9 mouse cellular contexts compared by ENCODE assay signal in genomic region chr9:103573994-103574750, GRCm38 (mm10).
A peak's percentile ranks its signal among the peaks of the same experiment; 100 is the strongest.
DNase-seq lines count a peak whose midpoint lies in the region; ATAC-seq lines count a peak whose summit lies in the region.
"Had no signal": no experiment of that assay in that cellular context is flagged by ENCODE, and none has a peak within 500 bp of the region (broad histone marks: within the 10 kb centered on the region; RNA-seq: fewer than 3 reads in every experiment).

No protein-coding gene starts in this region.

- peaks cover 9% of the 10 kb centered on the region for H3K4me1 ChIP-seq in embryonic facial prominence, embryonic 14.5 days (ENCODE audit: control insufficient read depth, insufficient read depth, low read length)
- H3K4me1 ChIP-seq: liver, embryonic 13.5 days had no signal

- H3K36me3 ChIP-seq in embryonic facial prominence, embryonic 14.5 days (ENCODE audit: control insufficient read depth, insufficient read depth, low read length) = no peaks in the 10 kb centered on the region
- H3K36me3 ChIP-seq: liver, embryonic 13.5 days had no signal

- intact Hi-C loops in heart, postnatal 14 days (cut with DNase I) = no loop called here

- no peaks in the 10 kb centered on the region for H3K9me3 ChIP-seq in embryonic facial prominence, embryonic 14.5 days (ENCODE audit: control insufficient read depth, low read length)
- H3K9me3 ChIP-seq: liver, embryonic 13.5 days had no signal

- no peak overlapping the region for H3K4me2 ChIP-seq in embryonic facial prominence, embryonic 14.5 days (ENCODE audit: low read depth, low read length)
- H3K4me2 ChIP-seq: liver, embryonic 13.5 days had no signal

- no peaks in the 10 kb centered on the region for H3K27me3 ChIP-seq in embryonic facial prominence, embryonic 14.5 days (replicated peaks; ENCODE audit: control insufficient read depth, insufficient read depth, low read length)
- H3K27me3 ChIP-seq: liver, embryonic 13.5 days had no signal

- no peak overlapping the region for H3K27ac ChIP-seq in embryonic facial prominence, embryonic 14.5 days (replicated peaks; ENCODE audit: low read depth, low read length)
- H3K27ac ChIP-seq: liver, embryonic 13.5 days had no signal

- ATAC-seq in embryonic facial prominence, embryonic 14.5 days (ENCODE audit: low read depth) = peak; percentile 64

- no peak overlapping the region for H3K4me3 ChIP-seq in embryonic facial prominence, embryonic 14.5 days (ENCODE audit: low read depth, low read length)
- H3K4me3 ChIP-seq: liver, embryonic 13.5 days had no signal

- H3K9ac ChIP-seq in embryonic facial prominence, embryonic 14.5 days (ENCODE audit: low read depth, low read length) = no peak overlapping the region
- H3K9ac ChIP-seq: liver, embryonic 13.5 days had no signal

- WGBS in embryonic facial prominence, embryonic 14.5 days = 4% methylated on average over 5 of the region's 5 CpGs

- DNase-seq in MN1 (ENCODE audit: low spot score) = peak; percentile 64
- peak; percentile 86 for DNase-seq in brain, adult 2 months (ENCODE audit: low read depth, low spot score)
- peak; percentile 63 for DNase-seq in embryonic facial prominence, embryonic 14.5 days (ENCODE audit: low spot score)
- peak; percentile 83 for DNase-seq in mesoderm, embryonic 11.5 days (ENCODE audit: low read depth, low spot score)
- DNase-seq in thymus, postnatal 0 days (ENCODE audit: low spot score) = no peak
- no peak for DNase-seq in layer of hippocampus, postnatal 25 days (ENCODE audit: extremely low spot score in 1 of 2, low spot score in 1 of 2)
- DNase-seq in heart, postnatal 14 days = no peak
- DNase-seq: heart, postnatal 36 days; liver, embryonic 13.5 days had no signal

Comparison
In these comparisons a context has a peak if more than half of its experiments do, and no peak if none do; other contexts are left out.
1. DNase-seq: peak in MN1 (single experiment), brain, adult 2 months (single experiment), embryonic facial prominence, embryonic 14.5 days (single experiment) and mesoderm, embryonic 11.5 days (single experiment); none in thymus, postnatal 0 days (single experiment), layer of hippocampus, postnatal 25 days (0 of 2) and heart, postnatal 14 days (0 of 2).